In genomic region chr1:172549717-172550116, GRCm38 (mm10) we compare ENCODE assay signal across 9 mouse cellular contexts. TPM values are rescaled to one million over a fixed set of nuclear protein-coding genes. Genes with fewer than 3 reads are reported as not detected.
A peak's percentile ranks its signal among the peaks of the same experiment; 100 is the strongest.
DNase-seq lines count a peak whose midpoint lies in the region; ATAC-seq and TF ChIP-seq lines count a peak whose summit lies in the region.
"Had no signal": no experiment of that assay in that cellular context is flagged by ENCODE, and none has a peak within 500 bp of the region (broad histone marks: within the 10 kb centered on the region; RNA-seq: fewer than 3 reads in every experiment).

No protein-coding gene starts in this region.

- H3K4me1 ChIP-seq in spleen, adult 2 months (ENCODE audit: control insufficient read depth, insufficient read depth, insufficient read length), result peaks cover 13% of the 10 kb centered on the region; the same call in 1 of the 2 replicates
- peaks cover 11% of the 10 kb centered on the region for H3K4me1 ChIP-seq in forebrain, embryonic 16.5 days (replicated peaks; ENCODE audit: control insufficient read depth, insufficient read depth, low read length)
- H3K4me1 ChIP-seq in liver, embryonic 14.5 days (replicated peaks; ENCODE audit: control insufficient read depth in 2 of 2, insufficient read depth in 2 of 2, low read length in 1 of 2), result no peaks in the 10 kb centered on the region; a peak in 1 of 4 replicates
- peaks cover 12% of the 10 kb centered on the region for H3K4me1 ChIP-seq in stomach, embryonic 16.5 days (ENCODE audit: control insufficient read depth, insufficient read depth, low read length)

- no peaks in the 10 kb centered on the region for H3K36me3 ChIP-seq in spleen, adult 2 months (ENCODE audit: control insufficient read depth, insufficient read depth, low read length)
- H3K36me3 ChIP-seq in forebrain, embryonic 16.5 days (ENCODE audit: control insufficient read depth, insufficient read depth), result no peaks in the 10 kb centered on the region
- H3K36me3 ChIP-seq in liver, embryonic 14.5 days (replicated peaks; ENCODE audit: control insufficient read depth, insufficient read depth, low read depth), result no peaks in the 10 kb centered on the region
- H3K36me3 ChIP-seq in stomach, embryonic 16.5 days (ENCODE audit: control insufficient read depth, insufficient read depth, low read length), result no peaks in the 10 kb centered on the region

- peak overlapping the region; percentile 58 for H3K4me2 ChIP-seq in forebrain, embryonic 16.5 days (ENCODE audit: low read length)
- H3K4me2 ChIP-seq in liver, embryonic 14.5 days (ENCODE audit: low read depth), result peak overlapping the region; percentile 28
- H3K4me2 ChIP-seq in stomach, embryonic 16.5 days (ENCODE audit: low read depth, low read length), result peak overlapping the region; percentile 68

- no peak for TF ChIP-seq POLR2A in spleen, adult 2 months (IDR thresholded peaks at IDR 0.05; ENCODE audit: low read depth, low read length)

- H3K4me3 ChIP-seq in spleen, adult 2 months (ENCODE audit: extremely low read depth, insufficient read depth, insufficient read length), result peak overlapping the region; percentile 77
- peak overlapping the region; percentile 45 for H3K4me3 ChIP-seq in forebrain, embryonic 16.5 days (replicated peaks; ENCODE audit: low read length)
- H3K4me3 ChIP-seq in liver, embryonic 14.5 days (ENCODE audit: insufficient read depth in 1 of 2, low read depth in 2 of 2, low read length in 2 of 2), result peak overlapping the region in 1 of 2 experiments; percentile 7; a peak in 2 of 4 replicates
- H3K4me3 ChIP-seq in stomach, embryonic 16.5 days (replicated peaks; ENCODE audit: low read length), result peak overlapping the region; percentile 57

- no peak for ATAC-seq in forebrain, embryonic 16.5 days
- ATAC-seq in liver, embryonic 14.5 days (ENCODE audit: insufficient read depth), result no peak
- no peak for ATAC-seq in stomach, embryonic 16.5 days (ENCODE audit: insufficient read depth, low FRiP score)

- no peak for TF ChIP-seq CTCF in spleen, adult 2 months (IDR thresholded peaks at IDR 0.05; ENCODE audit: extremely low read depth, insufficient read depth, insufficient read length, insufficient replicate concordance)
- no peak for TF ChIP-seq CTCF in liver, embryonic 14.5 days (IDR thresholded peaks at IDR 0.05; ENCODE audit: low read depth)

- peak overlapping the region; percentile 52 for H3K9ac ChIP-seq in forebrain, embryonic 16.5 days (replicated peaks; ENCODE audit: low read depth, low read length)
- no peak overlapping the region for H3K9ac ChIP-seq in liver, embryonic 14.5 days (replicated peaks)
- peak overlapping the region; percentile 71 for H3K9ac ChIP-seq in stomach, embryonic 16.5 days (ENCODE audit: low read length)

- H3K27me3 ChIP-seq in spleen, adult 2 months (ENCODE audit: control insufficient read depth, insufficient read depth, low read length), result no peaks in the 10 kb centered on the region
- H3K27me3 ChIP-seq in forebrain, embryonic 16.5 days (replicated peaks; ENCODE audit: control insufficient read depth, insufficient read depth, low read length), result no peaks in the 10 kb centered on the region
- H3K27me3 ChIP-seq in liver, embryonic 14.5 days (ENCODE audit: control insufficient read depth, insufficient read depth, low read length), result no peaks in the 10 kb centered on the region
- no peaks in the 10 kb centered on the region; the same call in 1 of the 2 replicates for H3K27me3 ChIP-seq in stomach, embryonic 16.5 days (ENCODE audit: control insufficient read depth, insufficient read depth, low read length)

- H3K9me3 ChIP-seq in forebrain, embryonic 16.5 days (ENCODE audit: control insufficient read depth, low read length), result no peaks in the 10 kb centered on the region
- no peaks in the 10 kb centered on the region for H3K9me3 ChIP-seq in liver, embryonic 14.5 days (ENCODE audit: control insufficient read depth, low read length)
- H3K9me3 ChIP-seq in stomach, embryonic 16.5 days (replicated peaks; ENCODE audit: control insufficient read depth, low read length), result no peaks in the 10 kb centered on the region

- DNase-seq in spleen, adult 2 months (ENCODE audit: low read depth in 1 of 2, low spot score in 2 of 2), result no peak
- no peak for DNase-seq in spleen, postnatal 14 days (ENCODE audit: low spot score in 2 of 2)
- no peak for DNase-seq in liver, embryonic 14.5 days (ENCODE audit: low read depth in 3 of 3, low spot score in 3 of 3)
- DNase-seq in left cerebral cortex, postnatal 14 days (ENCODE audit: low spot score in 2 of 2), result no peak
- no peak for DNase-seq in layer of hippocampus, adult 18-20 months (ENCODE audit: low spot score in 2 of 2)
- DNase-seq: adrenal gland, postnatal 14 days; right cerebral cortex, postnatal 14 days had no signal

- WGBS in spleen, adult 2 months, result 11% methylated on average over 8 of the region's 8 CpGs
- 5% methylated on average over 8 of the region's 8 CpGs for WGBS in forebrain, embryonic 16.5 days
- 9% methylated on average over 8 of the region's 8 CpGs for WGBS in liver, embryonic 14.5 days (ENCODE audit: insufficient replicate concordance)
- 8% methylated on average over 8 of the region's 8 CpGs for WGBS in stomach, embryonic 16.5 days

- intact Hi-C loops in left cerebral cortex, postnatal 14 days (cut with DNase I), result no loop called here

- H3K27ac ChIP-seq in spleen, adult 2 months (ENCODE audit: insufficient read depth, low read length), result peak overlapping the region; percentile 49
- no peak overlapping the region for H3K27ac ChIP-seq in forebrain, embryonic 16.5 days (ENCODE audit: low read length)
- H3K27ac ChIP-seq in liver, embryonic 14.5 days, result no peak overlapping the region
- peak overlapping the region; percentile 79 for H3K27ac ChIP-seq in stomach, embryonic 16.5 days (ENCODE audit: low read length)

- TF ChIP-seq EP300 in liver, embryonic 14.5 days (IDR thresholded peaks at IDR 0.05; ENCODE audit: low read depth), result no peak

RNA-seq across cellular contexts. Expression of gene Vsig8, which starts 6.0 kb away (rescaled TPM):
- 0.09 and 0.29 TPM in 2 replicates for polyA plus RNA-seq in spleen, adult 2 months (2012; rRNA removed)
- polyA plus RNA-seq in forebrain, embryonic 16.5 days (2015; fragmentation: Nextera tagmentation; extraction: Ambion mirVana), result 0.14 TPM in 1 of 2 replicates, not detected in the other
- polyA plus RNA-seq in liver, embryonic 14.5 days (2012; rRNA removed), result not detected in 2 replicates
- not detected in 2 replicates for polyA plus RNA-seq in liver, embryonic 14.5 days (2014; fragmentation: Nextera tagmentation; extraction: Ambion mirVana)
- 1.6 and 2.5 TPM in 2 replicates for polyA plus RNA-seq in stomach, embryonic 16.5 days (2015; fragmentation: Nextera tagmentation; extraction: Ambion mirVana)
- total RNA-seq in left cerebral cortex, postnatal 14 days (2021), result under 1 TPM in 1 of 2 experiments, not detected in 1; 0.95 TPM
- total RNA-seq in layer of hippocampus, adult 18-20 months (2021), result under 1 TPM; 0.27 to 0.43 TPM
- total RNA-seq: adrenal gland, postnatal 14 days had no signal

RNA-seq across cellular contexts. Expression of gene Cfap45, which starts 29.1 kb away (rescaled TPM):
- polyA plus RNA-seq in spleen, adult 2 months (2012; rRNA removed), result 0.19 and 0.20 TPM in 2 replicates
- 1.8 and 3.0 TPM in 2 replicates for polyA plus RNA-seq in forebrain, embryonic 16.5 days (2015; fragmentation: Nextera tagmentation; extraction: Ambion mirVana)
- polyA plus RNA-seq in liver, embryonic 14.5 days (2012; rRNA removed), result 0.15 and 0.28 TPM in 2 replicates
- polyA plus RNA-seq in liver, embryonic 14.5 days (2014; fragmentation: Nextera tagmentation; extraction: Ambion mirVana), result 0.22 and 0.29 TPM in 2 replicates
- polyA plus RNA-seq in stomach, embryonic 16.5 days (2015; fragmentation: Nextera tagmentation; extraction: Ambion mirVana), result 2.6 and 3.1 TPM in 2 replicates
- 1 to 10 TPM; 3.6 to 3.7 TPM for total RNA-seq in left cerebral cortex, postnatal 14 days (2021)
- total RNA-seq in layer of hippocampus, adult 18-20 months (2021), result 1 to 10 TPM; 3.4 to 4.0 TPM

RNA-seq across cellular contexts. Expression of gene Slamf8, which starts 40.7 kb away (rescaled TPM):
- polyA plus RNA-seq in spleen, adult 2 months (2012; rRNA removed), result 15.8 and 18.6 TPM in 2 replicates
- not detected in 2 replicates for polyA plus RNA-seq in forebrain, embryonic 16.5 days (2015; fragmentation: Nextera tagmentation; extraction: Ambion mirVana)
- 0.11 and 0.15 TPM in 2 replicates for polyA plus RNA-seq in liver, embryonic 14.5 days (2012; rRNA removed)
- 0.09 TPM in 1 of 2 replicates, not detected in the other for polyA plus RNA-seq in liver, embryonic 14.5 days (2014; fragmentation: Nextera tagmentation; extraction: Ambion mirVana)
- polyA plus RNA-seq in stomach, embryonic 16.5 days (2015; fragmentation: Nextera tagmentation; extraction: Ambion mirVana), result 0.39 and 0.45 TPM in 2 replicates
- not detected for total RNA-seq in left cerebral cortex, postnatal 14 days (2021)
- total RNA-seq in layer of hippocampus, adult 18-20 months (2021), result not detected
- total RNA-seq: adrenal gland, postnatal 14 days had no signal

RNA-seq across cellular contexts. Expression of gene Tagln2, which starts 49.9 kb away (rescaled TPM):
- polyA plus RNA-seq in spleen, adult 2 months (2012; rRNA removed), result 186 and 208 TPM in 2 replicates
- 53.4 and 56.8 TPM in 2 replicates for polyA plus RNA-seq in forebrain, embryonic 16.5 days (2015; fragmentation: Nextera tagmentation; extraction: Ambion mirVana)
- polyA plus RNA-seq in liver, embryonic 14.5 days (2012; rRNA removed), result 75.1 and 88.2 TPM in 2 replicates
- 94.4 and 97.5 TPM in 2 replicates for polyA plus RNA-seq in liver, embryonic 14.5 days (2014; fragmentation: Nextera tagmentation; extraction: Ambion mirVana)
- polyA plus RNA-seq in stomach, embryonic 16.5 days (2015; fragmentation: Nextera tagmentation; extraction: Ambion mirVana), result 377 and 446 TPM in 2 replicates
- total RNA-seq in left cerebral cortex, postnatal 14 days (2021), result 10 to 100 TPM; 12.3 to 15.1 TPM
- total RNA-seq in layer of hippocampus, adult 18-20 months (2021), result 10 to 100 TPM in 1 of 2 experiments, 1 to 10 TPM in 1; 9.2 to 11.7 TPM

RNA-seq across cellular contexts. Expression of gene Fcrl6, which starts 52.6 kb away (rescaled TPM):
- polyA plus RNA-seq in spleen, adult 2 months (2012; rRNA removed), result 0.06 TPM in 1 of 2 replicates, not detected in the other
- not detected in 2 replicates for polyA plus RNA-seq in forebrain, embryonic 16.5 days (2015; fragmentation: Nextera tagmentation; extraction: Ambion mirVana)
- not detected in 2 replicates for polyA plus RNA-seq in liver, embryonic 14.5 days (2012; rRNA removed)
- not detected in 2 replicates for polyA plus RNA-seq in liver, embryonic 14.5 days (2014; fragmentation: Nextera tagmentation; extraction: Ambion mirVana)
- polyA plus RNA-seq in stomach, embryonic 16.5 days (2015; fragmentation: Nextera tagmentation; extraction: Ambion mirVana), result not detected in 2 replicates
- total RNA-seq in left cerebral cortex, postnatal 14 days (2021), result not detected
- not detected for total RNA-seq in layer of hippocampus, adult 18-20 months (2021)
- total RNA-seq: adrenal gland, postnatal 14 days had no signal

Comparison
In these comparisons a context has a peak if more than half of its experiments do, and no peak if none do; other contexts are left out.
1. H3K27ac ChIP-seq: peak in spleen, adult 2 months (single experiment) and stomach, embryonic 16.5 days (single experiment); none in forebrain, embryonic 16.5 days (single experiment) and liver, embryonic 14.5 days (single experiment).
2. RNA of gene Slamf8, which starts 40.7 kb away (polyA plus RNA-seq): 15.8 to 18.6 TPM in spleen, adult 2 months; 0.39 to 0.45 TPM in stomach, embryonic 16.5 days, 0.09 to 0.15 TPM in liver, embryonic 14.5 days and not detected in forebrain, embryonic 16.5 days; every median in the first group is over 10 times any median in the second.
3. Peak in every context shown above with its lines, with median percentiles within 50 percentile points of each other: H3K4me2 ChIP-seq.